Mouse (Mus musculus): Measurements from ENCODE around the gene Adgrb2.

The Adgrb2 gene

DNA sequence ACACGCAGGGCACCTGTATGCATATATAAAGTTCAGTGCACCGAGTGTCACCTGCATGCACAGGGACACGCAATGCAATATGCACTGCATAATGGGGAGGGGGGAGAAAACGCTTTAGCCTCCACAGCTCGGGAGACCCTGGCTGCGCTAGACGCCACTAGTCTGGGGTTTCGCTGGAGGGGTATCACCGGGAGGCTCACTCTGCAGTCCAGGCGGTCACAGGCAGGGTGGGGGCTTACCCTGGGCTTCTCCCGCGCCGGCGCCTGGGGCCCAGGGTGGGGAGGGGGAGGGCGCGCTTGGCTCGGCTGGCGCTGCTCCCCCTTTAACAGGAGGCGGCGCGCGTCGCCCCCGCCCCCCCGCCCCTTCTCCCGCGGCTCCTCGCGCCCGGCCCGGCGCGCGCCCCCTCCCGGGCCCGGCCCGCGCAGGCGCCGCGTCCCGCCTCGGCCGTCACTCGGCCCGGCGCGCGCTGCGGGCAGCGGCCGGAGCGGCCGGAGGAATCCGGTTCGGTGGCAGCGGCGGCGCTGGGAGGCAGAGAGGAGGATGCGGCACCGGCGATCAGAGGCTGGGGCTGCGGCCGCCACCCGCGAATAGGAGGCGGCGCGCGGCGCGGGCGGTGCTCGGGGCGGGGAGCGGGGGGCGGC is at the start of gene Adgrb2:
TSS of gene Adgrb2 (plus strand) at position 450 of the 641 bp plus-strand sequence.
- DNase-seq (ENCODE audit: low read depth, low spot score) = no peak

DNA sequence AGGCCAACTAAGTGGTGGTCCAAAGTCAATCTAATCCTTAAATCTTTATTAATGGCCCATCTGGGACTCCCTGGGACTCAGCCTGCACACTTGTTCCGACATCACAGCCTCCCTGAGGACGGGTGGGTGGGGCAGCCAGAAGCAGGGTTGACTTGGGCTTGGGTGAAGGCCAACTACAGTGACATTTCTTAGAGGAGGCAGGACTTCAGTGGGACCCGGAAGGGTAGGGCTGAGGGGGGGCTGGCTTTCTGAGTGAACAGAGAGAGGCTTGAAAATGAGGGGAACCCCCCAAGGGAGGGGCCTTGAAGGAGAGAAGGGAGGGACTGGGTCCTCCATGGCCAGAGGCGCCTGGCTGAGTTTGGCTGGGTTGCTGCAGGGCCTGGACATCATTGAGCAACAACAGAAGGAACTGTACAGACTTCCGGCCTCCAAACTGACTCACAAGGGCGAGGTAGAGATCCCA is 33.3 kb upstream of the Adgrb2 start:
- no peak for DNase-seq (ENCODE audit: low read depth, low spot score)

DNA sequence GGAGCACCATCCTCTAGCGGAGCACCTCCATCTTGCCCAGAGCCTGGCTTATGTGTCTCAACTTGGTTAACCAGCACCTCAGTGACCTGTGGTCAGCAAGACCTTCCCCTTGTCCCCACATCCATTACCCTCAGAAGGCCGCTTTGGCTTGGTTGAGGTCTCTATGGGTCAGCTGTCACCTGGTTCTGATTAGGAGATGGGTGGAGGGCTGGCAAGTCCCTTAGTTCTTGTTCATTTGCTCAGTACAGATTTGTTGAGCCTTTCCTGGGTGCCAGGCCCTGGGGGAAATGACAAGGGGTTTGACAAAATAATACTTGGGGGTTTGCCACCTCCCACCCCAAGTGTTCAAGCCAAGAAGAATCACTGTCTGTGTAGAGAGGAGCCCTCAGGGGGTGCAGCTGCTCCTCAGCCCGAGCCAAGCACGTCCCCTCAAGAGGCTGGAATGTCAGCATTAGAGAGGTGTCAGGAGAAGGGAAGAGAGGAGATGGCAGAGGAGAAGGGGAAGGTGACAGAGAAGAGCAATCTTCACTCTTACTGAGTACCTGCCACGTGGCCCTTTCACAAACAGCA is 32.3 kb upstream of the Adgrb2 start:
- no peak for DNase-seq (ENCODE audit: low read depth, low spot score)

DNA sequence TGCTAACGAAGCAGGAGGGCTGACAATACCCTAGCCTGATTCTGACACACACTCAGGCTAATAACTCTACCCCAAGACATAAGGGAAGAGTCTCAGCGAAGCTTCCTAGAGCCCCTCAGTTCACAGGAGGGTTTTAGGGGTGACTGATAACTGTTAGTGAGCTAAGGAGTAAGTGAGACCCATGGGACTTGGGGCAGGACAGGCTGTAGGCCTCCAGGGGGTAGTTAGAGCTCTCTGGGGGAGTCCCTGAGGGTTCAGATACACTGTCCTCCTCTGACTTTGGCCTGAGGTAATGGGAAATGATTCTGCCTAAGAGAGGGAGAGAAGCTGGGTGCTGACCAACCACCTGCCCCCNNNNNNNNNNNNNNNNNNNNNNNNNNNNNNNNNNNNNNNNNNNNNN is 30.1 kb upstream of the Adgrb2 start:
- DNase-seq (ENCODE audit: low read depth, low spot score) = no peak

DNA sequence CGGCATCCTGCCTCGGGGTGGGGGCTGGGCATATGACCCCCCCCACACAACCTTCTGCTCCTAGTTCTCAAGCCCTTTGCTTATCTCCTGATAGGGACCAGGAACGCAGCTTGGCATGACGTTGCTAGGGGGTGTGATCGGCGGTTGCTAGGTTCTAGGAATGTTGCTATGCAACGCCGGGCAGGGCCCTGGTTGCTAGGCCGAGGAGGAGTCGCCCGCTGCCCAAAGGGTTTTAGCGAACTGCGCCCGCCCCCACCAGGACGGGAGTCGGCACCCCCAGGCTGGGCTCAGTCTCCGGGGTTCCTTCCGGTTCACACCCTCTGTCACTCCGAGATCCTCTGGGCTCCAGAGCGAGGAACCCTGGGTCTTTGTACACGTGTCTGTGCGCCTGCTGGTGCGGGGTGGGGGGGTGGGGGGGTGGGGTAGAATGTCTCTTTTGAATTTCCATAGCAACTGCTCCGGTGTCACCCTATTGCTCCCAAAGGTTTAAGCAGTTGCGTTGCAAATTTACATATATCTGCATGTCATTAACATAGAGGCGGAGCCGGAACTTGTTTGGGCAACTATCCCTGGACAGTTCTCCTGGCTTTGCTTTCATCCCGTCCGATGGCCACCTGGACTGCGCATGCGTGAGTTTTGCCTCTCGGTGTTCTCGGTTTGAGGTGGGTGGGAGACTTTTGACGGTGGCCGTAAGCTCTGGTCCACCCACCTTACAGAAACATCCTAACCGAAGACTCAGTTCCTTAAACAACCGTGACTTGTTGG is 24.3 kb upstream of the Adgrb2 start:
- no peak for DNase-seq (ENCODE audit: low read depth, low spot score)

DNA sequence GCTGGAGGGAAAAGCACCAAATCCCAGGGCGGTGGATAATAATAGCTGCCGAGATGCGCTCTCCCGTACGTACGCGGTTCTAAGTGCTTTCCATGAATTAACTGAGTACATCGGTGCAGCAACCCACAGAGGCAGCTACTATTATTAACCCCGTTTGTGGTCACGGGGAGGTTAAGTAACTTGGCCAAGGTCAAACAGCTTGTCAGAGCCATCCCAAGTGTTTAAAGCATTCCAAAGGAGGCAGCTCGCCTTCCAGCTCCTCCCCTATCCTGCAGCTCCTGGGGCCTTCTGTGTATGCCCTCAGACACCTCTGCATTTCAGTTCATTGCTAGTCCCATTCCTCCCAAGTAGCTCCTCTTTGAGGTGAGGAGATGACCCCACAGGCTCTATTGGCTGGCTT is 19.4 kb upstream of the Adgrb2 start:
- DNase-seq (ENCODE audit: low read depth, low spot score) = no peak

DNA sequence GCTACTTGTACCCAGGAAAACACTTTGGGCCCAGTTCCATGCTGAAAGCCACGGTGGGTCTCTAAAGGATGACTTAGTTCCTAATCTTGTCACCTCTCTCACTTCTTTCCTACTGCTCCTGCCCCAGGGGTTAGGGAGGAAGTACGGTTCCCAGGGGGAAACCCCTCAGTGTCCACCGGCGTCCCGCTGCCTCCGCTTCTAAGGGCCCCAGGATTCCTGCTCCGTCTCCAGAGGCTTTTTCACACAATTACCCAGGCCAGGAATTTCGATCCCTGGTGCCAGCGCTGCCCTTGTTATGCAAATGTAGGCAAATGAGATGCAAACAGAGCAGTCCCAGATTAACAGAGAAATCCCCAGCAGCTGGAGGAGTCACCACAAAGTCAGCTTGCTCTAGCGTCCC is 18.5 kb upstream of the Adgrb2 start:
- no peak for DNase-seq (ENCODE audit: low read depth, low spot score)

DNA sequence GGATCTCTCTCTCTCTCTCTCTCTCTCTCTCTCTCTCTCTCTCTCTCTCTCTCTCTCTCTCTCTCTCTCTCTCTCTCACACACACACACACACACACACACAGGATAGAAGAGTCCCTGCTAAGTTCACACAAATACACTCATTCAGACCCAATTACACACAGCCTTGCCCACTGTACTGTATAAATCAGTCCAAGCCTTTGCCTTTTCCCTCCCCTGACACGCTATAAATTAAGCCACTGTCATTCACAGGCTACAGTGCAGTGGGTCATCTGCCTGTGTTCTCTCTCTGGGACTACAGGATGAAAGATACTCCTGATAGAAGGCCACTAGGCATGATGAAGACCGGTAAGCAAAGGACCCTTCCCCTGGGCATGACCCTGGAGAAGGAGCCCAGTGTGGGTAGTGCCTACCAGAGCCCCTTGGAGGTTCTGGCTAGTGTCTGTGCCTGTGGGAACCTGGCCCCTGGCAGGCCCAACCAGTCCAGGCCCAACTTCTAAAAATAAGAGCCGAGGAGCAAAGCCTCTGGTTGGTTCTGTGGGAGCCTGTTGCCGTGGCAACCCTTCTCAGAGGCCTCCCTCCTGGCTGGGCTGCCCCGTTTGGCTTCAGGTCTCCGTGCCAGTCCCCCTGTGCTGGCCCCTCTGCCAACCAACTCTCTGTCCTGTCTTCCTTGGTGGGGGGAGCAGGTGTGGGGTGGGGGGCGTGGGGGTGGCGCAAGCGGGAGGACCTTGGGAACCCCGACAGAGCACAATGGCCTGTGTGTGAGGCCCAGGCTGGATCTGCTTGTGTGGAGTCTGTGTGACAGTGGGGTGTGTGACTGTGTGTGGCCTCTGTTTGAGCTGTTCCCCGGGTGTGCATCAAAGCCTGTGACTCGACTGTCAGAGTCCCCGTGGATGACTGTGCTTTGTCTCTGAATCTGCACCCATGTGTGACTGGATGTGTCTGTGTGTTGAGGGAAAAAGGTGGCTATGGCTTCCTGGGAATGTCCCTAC is 17.4 kb upstream of the Adgrb2 start:
- DNase-seq (ENCODE audit: low read depth, low spot score) = no peak

DNA sequence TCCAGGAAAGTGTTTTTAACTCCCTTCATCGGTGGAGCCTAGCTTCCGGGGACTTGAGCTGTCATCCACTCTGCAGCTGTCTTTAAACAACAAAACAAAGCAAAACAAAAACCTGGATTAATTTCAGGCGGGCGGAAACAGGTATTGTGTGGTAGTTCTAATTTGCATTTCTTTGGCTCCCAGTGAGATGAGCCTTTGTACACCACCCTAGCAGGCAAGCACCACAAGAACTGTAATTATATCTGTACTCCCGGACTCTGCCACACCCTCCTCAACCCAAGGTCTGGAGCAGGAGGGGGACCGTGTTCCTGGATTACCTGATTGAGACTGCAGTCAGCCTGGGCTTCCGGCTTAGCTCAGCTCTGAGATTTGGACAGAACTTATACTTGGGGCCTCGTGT is 14.5 kb upstream of the Adgrb2 start:
- DNase-seq (ENCODE audit: low read depth, low spot score) = no peak

DNA sequence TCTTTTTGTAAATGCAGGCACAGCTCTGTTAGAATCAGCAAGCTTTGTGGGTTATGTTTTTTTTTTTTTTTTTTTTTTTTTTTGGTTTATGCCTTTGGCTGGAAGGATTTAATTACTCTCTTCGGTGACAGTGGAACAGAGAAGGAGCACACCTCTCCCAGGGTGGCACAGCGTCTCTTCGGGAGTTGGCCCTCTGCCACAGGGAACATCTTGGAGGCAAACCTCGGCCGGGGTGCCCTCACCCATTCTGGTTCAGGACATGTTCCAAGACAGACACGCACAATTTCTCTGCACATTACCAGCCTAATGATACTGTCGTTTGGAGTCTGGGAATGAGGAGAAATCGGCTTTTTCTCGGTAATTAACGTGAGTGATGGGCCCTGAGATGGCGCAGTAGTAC is 13.8 kb upstream of the Adgrb2 start:
- no peak for DNase-seq (ENCODE audit: low read depth, low spot score)

DNA sequence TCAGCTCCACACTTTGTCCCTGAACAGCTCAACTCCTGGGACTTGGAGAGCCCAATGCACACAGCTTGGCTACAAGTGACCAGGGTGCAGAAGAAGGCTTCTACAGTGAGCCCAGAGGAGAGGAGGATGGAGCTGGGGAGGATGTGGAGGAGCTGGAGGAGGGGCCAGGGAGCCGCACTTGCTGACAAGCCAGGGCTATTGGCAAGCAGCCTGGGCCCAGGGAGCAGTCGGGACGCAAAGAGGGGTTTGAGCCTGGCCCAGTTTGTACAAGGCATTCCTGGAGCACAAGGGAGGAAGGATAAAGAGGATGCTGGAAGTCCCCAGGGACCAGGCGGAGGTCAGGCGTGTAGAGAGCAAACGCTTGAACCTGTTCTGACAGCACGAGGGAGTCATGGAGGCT is 12.7 kb upstream of the Adgrb2 start:
- no peak for DNase-seq (ENCODE audit: low read depth, low spot score)

DNA sequence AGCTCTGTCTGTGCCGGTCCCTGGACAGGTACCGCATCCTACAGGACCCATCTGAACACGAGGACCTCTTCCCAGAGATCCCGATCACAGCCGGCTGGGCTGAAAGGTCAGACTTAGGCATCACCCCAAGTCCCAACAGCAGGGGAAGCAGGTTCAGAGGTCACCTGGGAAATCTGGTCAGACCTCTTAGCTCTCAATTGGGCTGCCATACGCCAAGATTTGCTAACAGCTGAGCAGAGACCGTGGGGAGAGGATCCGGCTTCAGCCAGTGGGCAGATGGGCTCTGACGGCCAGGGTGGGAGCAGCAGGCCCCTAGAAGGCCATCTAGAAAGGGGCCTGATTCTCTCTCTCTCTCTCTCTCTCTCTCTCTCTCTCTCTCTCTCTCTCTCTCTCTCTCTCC is 10.4 kb upstream of the Adgrb2 start:
- DNase-seq (ENCODE audit: low read depth, low spot score) = no peak

DNA sequence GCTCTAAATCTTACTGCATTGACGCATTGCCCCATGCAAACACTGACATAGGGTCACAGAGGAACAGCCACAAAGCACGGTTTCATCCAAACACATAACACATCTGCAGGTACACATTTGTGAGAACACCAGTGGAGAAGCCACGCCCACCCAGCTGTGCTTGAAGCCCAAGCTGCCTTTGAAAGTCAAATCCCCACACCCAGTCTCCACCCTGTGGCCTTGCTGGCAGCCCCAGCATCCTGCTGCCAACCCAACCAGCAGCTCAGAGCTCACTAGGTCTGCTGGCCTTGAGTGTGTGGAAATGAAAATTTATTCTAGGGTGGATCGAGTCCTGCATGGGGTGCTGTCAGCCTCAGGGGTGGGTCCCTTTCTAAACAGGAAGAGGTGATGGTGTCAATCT is 7.4 kb upstream of the Adgrb2 start:
- DNase-seq (ENCODE audit: low read depth, low spot score) = no peak

DNA sequence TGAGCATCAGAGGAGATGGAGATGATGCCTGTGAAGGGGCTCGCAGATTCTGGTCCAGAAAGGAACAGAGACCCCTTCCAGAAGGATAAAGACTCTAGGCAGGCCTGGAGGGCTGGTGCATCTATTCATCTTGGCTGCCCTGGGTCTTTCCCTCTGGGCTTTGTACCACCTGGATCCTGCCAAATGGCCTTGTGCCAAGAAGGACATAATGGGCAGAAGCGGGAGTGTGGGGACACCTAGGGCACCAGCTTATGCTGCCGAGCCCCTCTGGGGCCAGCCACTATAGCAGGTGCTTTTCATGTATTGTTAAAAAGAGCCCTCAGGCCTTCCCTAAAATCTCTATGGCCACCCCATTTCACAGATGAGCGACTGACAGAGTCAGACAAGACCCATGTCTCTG is 6.4 kb upstream of the Adgrb2 start:
- DNase-seq (ENCODE audit: low read depth, low spot score) = no peak

DNA sequence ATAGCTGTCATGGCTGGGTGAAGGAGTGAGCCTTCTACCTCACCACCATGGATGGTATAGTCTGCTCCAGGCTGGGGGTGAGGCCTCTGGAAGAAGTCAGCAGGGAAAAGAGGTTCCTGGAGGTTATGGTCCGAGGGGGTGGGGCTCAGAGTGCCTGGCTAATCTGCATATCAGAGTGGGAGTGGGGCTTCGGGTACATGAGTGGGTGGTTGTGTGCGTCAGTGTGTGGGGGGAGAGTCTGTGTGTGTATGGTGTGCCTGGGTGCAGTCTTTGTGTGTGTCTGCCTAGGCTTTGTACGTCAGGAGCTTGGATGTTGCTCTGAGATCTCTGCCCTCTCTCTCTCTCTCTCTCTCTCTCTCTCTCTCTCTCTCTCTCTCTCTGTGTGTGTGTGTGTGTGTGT is 5.7 kb upstream of the Adgrb2 start:
- no peak for DNase-seq (ENCODE audit: low read depth, low spot score)

DNA sequence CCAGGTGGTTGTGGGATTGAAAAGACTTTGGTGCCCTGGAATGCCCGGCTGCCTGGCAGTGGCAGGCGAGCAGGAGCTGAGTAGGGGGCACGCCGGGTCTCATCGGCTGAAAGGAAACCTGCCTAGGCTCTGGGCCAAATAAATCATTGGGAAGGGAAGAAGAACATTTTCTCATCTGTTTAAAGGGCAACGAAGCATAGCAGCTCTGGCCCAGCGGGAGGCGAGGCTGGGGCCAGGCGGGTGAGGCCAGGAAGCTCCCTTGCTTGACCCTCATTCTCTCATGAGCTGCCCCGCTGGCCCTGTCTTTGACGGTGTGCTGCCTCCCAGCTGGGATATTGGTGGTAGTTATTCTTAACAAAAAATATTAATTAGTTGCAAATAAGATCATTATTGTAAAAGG is 3.0 kb upstream of the Adgrb2 start:
- DNase-seq (ENCODE audit: low read depth, low spot score) = no peak

DNA sequence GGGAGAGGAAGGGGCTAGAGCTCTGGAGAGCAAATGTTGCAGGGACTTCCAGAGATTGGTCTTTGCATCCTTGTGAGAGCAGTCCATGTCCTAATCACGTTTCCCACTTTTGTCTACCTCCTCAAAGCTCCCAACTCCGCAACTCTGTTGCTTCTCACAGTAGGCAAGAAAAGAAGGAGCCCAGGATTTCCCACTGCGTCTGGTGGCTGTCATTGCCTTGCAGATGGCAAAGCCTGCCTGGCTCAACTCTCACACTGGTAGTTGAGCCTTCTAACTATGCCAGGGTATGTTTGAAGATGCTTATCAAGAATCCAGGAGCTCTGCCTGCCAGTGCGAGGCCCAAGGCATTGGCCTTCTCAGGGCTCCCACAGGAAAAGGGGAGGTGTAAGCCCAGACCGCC is 1.6 kb upstream of the Adgrb2 start:
- no peak for DNase-seq (ENCODE audit: low read depth, low spot score)

DNA sequence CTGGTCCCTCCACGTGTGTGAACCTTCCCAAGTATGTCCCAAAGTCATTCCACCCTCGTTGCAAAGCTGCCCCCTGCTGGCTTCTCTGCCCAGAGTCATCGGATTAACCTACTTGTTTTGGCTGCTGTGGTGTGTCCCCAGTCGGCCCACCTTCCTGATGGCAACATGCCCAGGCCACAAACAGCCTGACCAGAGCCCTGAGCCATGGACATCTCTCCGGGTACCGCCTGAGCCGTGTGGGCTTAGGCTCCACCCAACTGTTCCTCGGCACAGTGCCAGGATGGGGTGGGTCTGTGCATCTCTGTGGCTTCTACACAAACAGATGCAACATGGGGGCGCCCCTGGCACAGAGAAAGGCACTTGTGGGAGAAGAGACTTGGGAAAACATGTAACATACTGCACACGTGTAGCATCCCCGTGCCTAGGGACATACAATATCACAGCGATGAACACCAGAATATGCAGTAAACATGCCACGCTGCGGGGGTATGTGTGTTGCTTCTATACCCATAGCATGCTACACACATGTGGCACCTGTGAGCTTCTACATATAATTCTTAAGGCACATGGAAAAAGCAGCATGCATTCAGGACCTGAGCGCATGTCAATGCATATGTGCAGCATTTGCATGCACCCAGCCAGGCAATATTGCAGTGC is 778 bp upstream of the Adgrb2 start:
- DNase-seq (ENCODE audit: low read depth, low spot score) = peak; percentile 59

DNA sequence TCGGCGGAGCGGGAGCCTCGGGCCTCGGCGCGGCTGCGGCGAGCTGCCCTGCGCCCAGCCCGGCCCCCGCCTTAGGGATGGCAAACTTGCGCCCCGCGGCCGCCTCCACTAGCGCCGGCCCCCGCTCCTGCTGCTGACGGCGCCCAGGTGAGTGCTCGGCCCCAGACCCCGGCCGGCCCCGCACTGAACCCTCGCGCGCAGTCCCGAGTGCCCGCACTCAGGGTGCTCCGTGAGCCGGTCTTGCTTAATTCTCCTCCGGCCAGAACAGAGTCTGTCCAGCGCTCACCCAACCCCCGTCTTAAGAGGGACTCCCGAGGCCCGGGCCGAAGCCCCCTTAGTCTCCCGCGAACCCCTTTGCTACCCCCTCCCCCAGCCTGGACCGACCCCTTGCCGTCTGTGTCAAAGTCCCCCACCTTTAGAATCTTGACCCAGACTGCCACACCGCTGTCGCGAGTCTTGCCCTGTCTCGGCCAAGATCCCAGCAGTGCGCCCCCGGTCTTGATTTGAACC is 546 bp downstream of the Adgrb2 start:
- DNase-seq (ENCODE audit: low read depth, low spot score) = no peak

DNA sequence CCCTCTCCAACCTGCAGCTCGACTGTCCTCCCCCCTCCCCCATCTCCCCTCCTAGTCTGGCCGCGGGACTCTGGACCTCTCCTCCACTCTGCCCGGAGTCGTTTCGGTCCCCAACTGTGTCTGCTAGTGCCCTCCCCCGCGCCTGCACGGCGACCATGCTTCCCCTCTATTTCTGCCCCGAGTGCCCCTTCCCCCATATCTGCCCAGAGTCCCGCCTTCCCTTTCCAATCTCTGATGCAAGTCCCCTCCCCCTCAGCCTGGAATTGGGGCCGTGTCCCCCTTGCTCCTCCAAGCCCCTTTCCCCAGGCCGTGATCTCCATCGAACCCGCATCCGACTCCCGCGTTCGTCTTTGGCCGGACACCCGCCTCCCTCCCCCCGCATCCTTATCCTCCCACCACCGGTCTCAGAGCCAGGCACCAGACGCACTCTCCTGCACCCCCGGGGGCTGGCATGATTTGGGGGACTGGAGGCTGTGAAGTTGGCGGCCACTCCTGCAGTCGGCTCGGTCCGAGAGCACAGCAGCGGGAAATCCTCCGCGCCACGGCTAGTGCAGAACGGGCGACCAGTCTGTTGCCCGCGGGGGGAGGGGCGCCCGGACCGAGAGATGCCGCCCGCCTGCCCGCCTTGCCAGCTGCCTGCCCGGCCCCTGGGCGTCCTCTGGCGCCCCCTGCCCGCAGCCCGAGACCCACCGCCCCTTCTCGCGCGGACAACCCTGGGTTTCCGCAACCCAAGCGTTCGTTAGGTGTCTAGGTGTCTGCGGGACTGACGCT is 1.2 kb downstream of the Adgrb2 start:
- DNase-seq (ENCODE audit: low read depth, low spot score) = no peak

All from retina, adult 2 months (tissue).